Mouse (Mus musculus): ENCODE measurements around the gene Misp.

GRCm38 (mm10) chr10:79778006-79778405 is 42.8 kb upstream of the Misp start:
- TF ChIP-seq POLR2A (IDR thresholded peaks at IDR 0.05; ENCODE audit: low read depth, low read length): no peak
- TF ChIP-seq CTCF (IDR thresholded peaks at IDR 0.05; ENCODE audit: borderline replicate concordance, insufficient read depth, low read length): no peak

Measured in embryonic fibroblast, embryonic 13.5 days (primary cell).